Mouse (Mus musculus) heart, postnatal 25 days (tissue): ENCODE results near the gene Slc2a13. TPM values are rescaled to one million over a fixed set of nuclear protein-coding genes. Genes with fewer than 3 reads are reported as not detected.

Source experiments
- DNase-seq: peaks from one replicate; pipeline ENCODE4 v3.0.0; 2022; ENCODE audit warnings: low spot score
- intact Hi-C: fragments of 180-260 bp; cut with DNase I; formaldehyde crosslinking; loops from one replicate; pipeline ENCODE4 v1.15.1; 2025
- total RNA-seq, 2 experiments: library from RNA; stranded (reverse); gene quantifications; 2 replicates each; pipeline ENCODE4 v1.2.3; 2021

Slc2a13 gene
- total RNA-seq, 2 experiments from 2014 or later, result 1.3 to 1.4 TPM

- intact Hi-C loops, result no loop called here
- no peak for DNase-seq
Measured at GRCm38 (mm10) chr15:91503291-91503690, 69.8 kb downstream of the Slc2a13 start.

- DNase-seq, result no peak
- intact Hi-C loops, result no loop called here
Measured at GRCm38 (mm10) chr15:91502661-91503060, 70.4 kb downstream of the Slc2a13 start.

- DNase-seq, result no peak
- intact Hi-C loops, result no loop called here
Measured at GRCm38 (mm10) chr15:91502235-91502634, 70.8 kb downstream of the Slc2a13 start.

- intact Hi-C loops, result no loop called here
- no peak for DNase-seq
Measured at GRCm38 (mm10) chr15:91495014-91495413, 78.0 kb downstream of the Slc2a13 start.

- DNase-seq, result no peak
- intact Hi-C loops, result loop anchor here (10.0 kb wide), 2 partner anchors 175 to 275 kb away; no protein-coding TSS in a partner anchor
Measured at GRCm38 (mm10) chr15:91479924-91480615, 93.0 kb downstream of the Slc2a13 start.

GRCm38 (mm10) chr15:91477766-91478165, 95.3 kb downstream of the Slc2a13 start:
- intact Hi-C loops, result loop anchor here (1.0 to 10.0 kb wide), 3 partner anchors 97 to 277 kb away; no protein-coding TSS in a partner anchor
- no peak for DNase-seq

GRCm38 (mm10) chr15:91473690-91474409, 99.2 kb downstream of the Slc2a13 start:
- DNase-seq, result no peak
- intact Hi-C loops, result loop anchor here (10.0 kb wide), 2 partner anchors 169 to 281 kb away; no protein-coding TSS in a partner anchor

- no peak for DNase-seq
- intact Hi-C loops, result no loop called here
Measured at GRCm38 (mm10) chr15:91465331-91465730, 107.7 kb downstream of the Slc2a13 start.

- no peak for DNase-seq
- intact Hi-C loops, result no loop called here
Measured at GRCm38 (mm10) chr15:91463857-91464435, 109.1 kb downstream of the Slc2a13 start.

GRCm38 (mm10) chr15:91463026-91463661, 109.9 kb downstream of the Slc2a13 start:
- intact Hi-C loops, result no loop called here
- peak; percentile 18 for DNase-seq

- intact Hi-C loops, result no loop called here
Measured at GRCm38 (mm10) chr15:91461940-91462339, 111.1 kb downstream of the Slc2a13 start.

GRCm38 (mm10) chr15:91457202-91457601, 115.9 kb downstream of the Slc2a13 start:
- intact Hi-C loops, result no loop called here
- no peak for DNase-seq

More at GRCm38 (mm10) chr15:91461940-91462339, 111.1 kb downstream of the Slc2a13 start:
- no peak for DNase-seq

GRCm38 (mm10) chr15:91445399-91445798, 127.7 kb downstream of the Slc2a13 start:
- intact Hi-C loops, result no loop called here
- no peak for DNase-seq

GRCm38 (mm10) chr15:91443449-91443848, 129.6 kb downstream of the Slc2a13 start:
- no peak for DNase-seq
- intact Hi-C loops, result no loop called here

GRCm38 (mm10) chr15:91439883-91440282, 133.2 kb downstream of the Slc2a13 start:
- intact Hi-C loops, result no loop called here

GRCm38 (mm10) chr15:91425426-91425825, 147.6 kb downstream of the Slc2a13 start:
- DNase-seq, result no peak
- intact Hi-C loops, result no loop called here

More at GRCm38 (mm10) chr15:91439883-91440282, 133.2 kb downstream of the Slc2a13 start:
- DNase-seq, result no peak

- no peak for DNase-seq
- intact Hi-C loops, result no loop called here
Measured at GRCm38 (mm10) chr15:91406979-91407378, 166.1 kb downstream of the Slc2a13 start.

- intact Hi-C loops, result no loop called here
- no peak for DNase-seq
Measured at GRCm38 (mm10) chr15:91395165-91395564, 177.9 kb downstream of the Slc2a13 start.

GRCm38 (mm10) chr15:91383694-91384093, 189.4 kb downstream of the Slc2a13 start:
- DNase-seq, result no peak
- intact Hi-C loops, result no loop called here

- intact Hi-C loops, result no loop called here
- no peak for DNase-seq
Measured at GRCm38 (mm10) chr15:91382606-91383005, 190.5 kb downstream of the Slc2a13 start.
